Mouse (Mus musculus) kidney, postnatal 0 days (tissue): Measurements from ENCODE around the gene Thbs4. TPM values are rescaled to one million over a fixed set of nuclear protein-coding genes. Genes with fewer than 3 reads are reported as not detected.
"Not testable (repeated sequence)": the region's sequence is repeated elsewhere in the genome, so short reads cannot be mapped to it uniquely, and the experiment has no call there.

Experiments
- ATAC-seq: fragments of 200-750 bp; cut with Nextera tagmentation; replicated peaks from 2 replicates; pipeline ENCODE4 v1.8.0; 2017; ENCODE audit warnings: low read depth, moderate number of reproducible peaks, moderate TSS enrichment, moderate library complexity; ENCODE audit not compliant: low FRiP score
- DNase-seq: peaks from one replicate; pipeline ENCODE4 v3.0.0-alpha.2; 2016; ENCODE audit warnings: low spot score
- H3K27ac ChIP-seq: fragments of 300-500 bp; sonication (generic); 2 replicates; pipeline ENCODE4 v1.5.1; 2014; ENCODE audit warnings: mild to moderate bottlenecking
- H3K27me3 ChIP-seq: fragments of 300-500 bp; sonication (generic); 2 replicates; pipeline ENCODE4 v1.6.1; 2014; ENCODE audit warnings: low read length, mixed read lengths; ENCODE audit not compliant: insufficient read depth
- H3K36me3 ChIP-seq: fragments of 300-500 bp; sonication (generic); 2 replicates; pipeline ENCODE4 v1.6.1; 2014; ENCODE audit warnings: low read length, mixed read lengths; ENCODE audit not compliant: insufficient read depth
- H3K4me1 ChIP-seq: fragments of 300-500 bp; sonication (generic); replicated peaks from 2 replicates; pipeline ENCODE4 v1.6.1; 2014; ENCODE audit warnings: antibody characterized with exemption, low read length, mixed read lengths; ENCODE audit not compliant: insufficient read depth
- H3K4me2 ChIP-seq: fragments of 300-500 bp; sonication (generic); 2 replicates; pipeline ENCODE4 v1.6.1; 2014; ENCODE audit warnings: mild to moderate bottlenecking, low read length, moderate library complexity, mixed read lengths
- H3K4me3 ChIP-seq: fragments of 300-500 bp; sonication (generic); replicated peaks from 2 replicates; pipeline ENCODE4 v1.5.1; 2014; ENCODE audit warnings: low read depth, low read length
- H3K9ac ChIP-seq: fragments of 300-500 bp; sonication (generic); 2 replicates; pipeline ENCODE4 v1.6.1; 2014; ENCODE audit warnings: low read depth, low read length
- H3K9me3 ChIP-seq: fragments of 300-500 bp; sonication (generic); replicated peaks from 2 replicates; pipeline ENCODE4 v1.6.1; 2016; ENCODE audit warnings: low read length, inconsistent platforms, mixed read lengths
- CTCF ChIP-seq: IDR thresholded peaks from 2 replicates; pipeline ENCODE4 v1.5.1; 2016; ENCODE audit warnings: antibody characterized with exemption, low read depth, mild to moderate bottlenecking, moderate library complexity
- WGBS: fragments of 180-500 bp; shearing (Covaris S2); extraction: QIAGEN DNeasy Blood & Tissue Kit; methylation state at CpG from one replicate; pipeline ENCODE4 v1.1.7; 2014; 5-methylcytosine and 5-hydroxymethylcytosine counted together
- polyA plus RNA-seq: library from polyadenylated mRNA; unstranded; fragments of >200 nt; fragmentation: Nextera tagmentation; extraction: Ambion mirVana; gene quantifications from 2 replicates; pipeline ENCODE4 v1.2.1, GENCODE M21; 2015

The Thbs4 gene
- 1.3 and 2.0 TPM in 2 replicates for polyA plus RNA-seq

GRCm38 (mm10) chr13:92794462-92795214 is at the start of gene Thbs4:
Thbs4 (minus strand) TSS chr13:92794818.
- peaks cover 4% of the 10 kb centered on the region; the same call in 1 of the 2 replicates for H3K27me3 ChIP-seq
- ATAC-seq (peak; percentile 49), DNase-seq (no peak)
- 0 out of 2 replicates have a peak, but pooled peaks cover 3% of the 10 kb centered on the region for H3K4me1 ChIP-seq
- WGBS, result 3% methylated on average over 34 of the region's 45 CpGs
- H3K9me3 ChIP-seq, result no peaks in the 10 kb centered on the region
- no peak within 1 kb of the TSS for H3K27ac ChIP-seq
- H3K4me3 ChIP-seq, result peak within 1 kb of the TSS; percentile 28
- no peak for TF ChIP-seq CTCF
- no peaks in the 10 kb centered on the region for H3K36me3 ChIP-seq
- H3K9ac ChIP-seq, result 0 out of 2 replicates have a peak within 1 kb of the TSS, but pooled peaks have one; percentile 8
- H3K4me2 ChIP-seq, result peak within 1 kb of the TSS; percentile 62

- ATAC-seq, result no peak
- no peak overlapping the region for H3K9ac ChIP-seq
- 74% methylated on average over 4 of the region's 4 CpGs for WGBS
- no peak overlapping the region for H3K4me3 ChIP-seq
- no peak for TF ChIP-seq CTCF
- no peaks in the 10 kb centered on the region for H3K36me3 ChIP-seq
- no peak overlapping the region for H3K4me2 ChIP-seq
- no peaks in the 10 kb centered on the region for H3K9me3 ChIP-seq
- no peaks in the 10 kb centered on the region for H3K27me3 ChIP-seq
- no peak for DNase-seq
- H3K4me1 ChIP-seq, result no peaks in the 10 kb centered on the region
- no peak overlapping the region for H3K27ac ChIP-seq
Measured at GRCm38 (mm10) chr13:92833162-92833561, 38.5 kb upstream of the Thbs4 start.

GRCm38 (mm10) chr13:92828820-92829219 is 34.2 kb upstream of the Thbs4 start:
- 40% methylated on average over 10 of the region's 10 CpGs for WGBS
- no peak for TF ChIP-seq CTCF
- H3K4me3 ChIP-seq, result no peak overlapping the region
- no peaks in the 10 kb centered on the region for H3K27me3 ChIP-seq
- H3K9me3 ChIP-seq, result no peaks in the 10 kb centered on the region
- no peak overlapping the region for H3K27ac ChIP-seq
- ATAC-seq, result no peak
- no peaks in the 10 kb centered on the region for H3K4me1 ChIP-seq
- no peaks in the 10 kb centered on the region for H3K36me3 ChIP-seq
- DNase-seq, result peak; percentile 44
- no peak overlapping the region for H3K9ac ChIP-seq
- H3K4me2 ChIP-seq, result peak overlapping the region; percentile 22; the same call in 1 of the 2 replicates

- Histone ChIP-seq H3K27me3 (no peaks in the 10 kb centered on the region), H3K4me1 (no peaks in the 10 kb centered on the region), H3K27ac (no peak overlapping the region), H3K4me2 (no peak overlapping the region), H3K36me3 (no peaks in the 10 kb centered on the region), H3K4me3 (no peak overlapping the region), H3K9ac (no peak overlapping the region), H3K9me3 (no peaks in the 10 kb centered on the region)
- DNase-seq, result peak; percentile 68
- no peak for TF ChIP-seq CTCF
- WGBS, result 25% methylated on average over 3 of the region's 3 CpGs
- no peak; the same call in 1 of the 2 replicates for ATAC-seq
Measured at GRCm38 (mm10) chr13:92817357-92817756, 22.7 kb upstream of the Thbs4 start.

- ATAC-seq (no peak), DNase-seq (no peak)
- no peak overlapping the region for H3K9ac ChIP-seq
- H3K27ac ChIP-seq, result no peak overlapping the region
- no peaks in the 10 kb centered on the region for H3K9me3 ChIP-seq
- no peak overlapping the region for H3K4me3 ChIP-seq
- no peaks in the 10 kb centered on the region for H3K36me3 ChIP-seq
- 84% methylated on average over 5 of the region's 5 CpGs for WGBS
- TF ChIP-seq CTCF, result no peak
- H3K4me2 ChIP-seq, result no peak overlapping the region
- no peaks in the 10 kb centered on the region for H3K27me3 ChIP-seq
- H3K4me1 ChIP-seq, result no peaks in the 10 kb centered on the region
Measured at GRCm38 (mm10) chr13:92816329-92816728, 21.7 kb upstream of the Thbs4 start.

GRCm38 (mm10) chr13:92810592-92810991 is 16.0 kb upstream of the Thbs4 start:
- not testable (repeated sequence) for H3K4me3 ChIP-seq, H3K4me2 ChIP-seq, H3K36me3 ChIP-seq, DNase-seq, H3K9me3 ChIP-seq, H3K27ac ChIP-seq, ATAC-seq, H3K9ac ChIP-seq, H3K4me1 ChIP-seq, H3K27me3 ChIP-seq
- 92% methylated on average over 1 of the region's 1 CpGs for WGBS
